Mouse (Mus musculus): Measurements from ENCODE around the gene Nup133.
A peak's percentile ranks its signal among the peaks of the same experiment; 100 is the strongest.
"Not testable (repeated sequence)": the region's sequence is repeated elsewhere in the genome, so short reads cannot be mapped to it uniquely, and the experiment has no call there.

Nup133 gene

GRCm38 (mm10) chr8:123948942-123949685 lies at the start of gene Nup133:
Nup133 (minus strand) TSS chr8:123949265.
- DNase-seq (ENCODE audit: low read depth, low spot score): peak; percentile 99

- no peak for DNase-seq (ENCODE audit: low read depth, low spot score)
These were observed 44.9 kb upstream of the Nup133 start for GRCm38 (mm10) chr8:123993997-123994396.

- DNase-seq (ENCODE audit: low read depth, low spot score): no peak
These were observed 44.5 kb upstream of the Nup133 start for GRCm38 (mm10) chr8:123993597-123993996.

- DNase-seq (ENCODE audit: low read depth, low spot score): no peak
These were observed 43.5 kb upstream of the Nup133 start for GRCm38 (mm10) chr8:123992587-123992986.

GRCm38 (mm10) chr8:123990277-123991049 lies 41.4 kb upstream of the Nup133 start:
- no peak for DNase-seq (ENCODE audit: low read depth, low spot score)

- no peak for DNase-seq (ENCODE audit: low read depth, low spot score)
These were observed 40.1 kb upstream of the Nup133 start for GRCm38 (mm10) chr8:123989128-123989527.

GRCm38 (mm10) chr8:123988605-123989038 lies 39.6 kb upstream of the Nup133 start:
- no peak for DNase-seq (ENCODE audit: low read depth, low spot score)

GRCm38 (mm10) chr8:123982826-123983400 lies 33.8 kb upstream of the Nup133 start, which contains the start of gene Abcb10:
Abcb10 (minus strand) TSS chr8:123983122.
- peak; percentile 70 for DNase-seq (ENCODE audit: low read depth, low spot score)

GRCm38 (mm10) chr8:123982291-123982793 lies 33.3 kb upstream of the Nup133 start:
- no peak for DNase-seq (ENCODE audit: low read depth, low spot score)

GRCm38 (mm10) chr8:123981674-123982073 lies 32.6 kb upstream of the Nup133 start:
- no peak for DNase-seq (ENCODE audit: low read depth, low spot score)

GRCm38 (mm10) chr8:123980239-123980638 lies 31.2 kb upstream of the Nup133 start:
- no peak for DNase-seq (ENCODE audit: low read depth, low spot score)

GRCm38 (mm10) chr8:123978926-123979325 lies 29.9 kb upstream of the Nup133 start:
- DNase-seq (ENCODE audit: low read depth, low spot score): no peak

GRCm38 (mm10) chr8:123978166-123978838 lies 29.2 kb upstream of the Nup133 start:
- no peak for DNase-seq (ENCODE audit: low read depth, low spot score)

GRCm38 (mm10) chr8:123977499-123977898 lies 28.4 kb upstream of the Nup133 start:
- no peak for DNase-seq (ENCODE audit: low read depth, low spot score)

- no peak for DNase-seq (ENCODE audit: low read depth, low spot score)
These were observed 24.4 kb upstream of the Nup133 start for GRCm38 (mm10) chr8:123973495-123973894.

GRCm38 (mm10) chr8:123966896-123967295 lies 17.8 kb upstream of the Nup133 start:
- DNase-seq (ENCODE audit: low read depth, low spot score): no peak

GRCm38 (mm10) chr8:123961371-123961770 lies 12.3 kb upstream of the Nup133 start:
- DNase-seq (ENCODE audit: low read depth, low spot score): no peak

- not testable (repeated sequence) for DNase-seq (ENCODE audit: low read depth, low spot score)
These were observed 11.5 kb upstream of the Nup133 start for GRCm38 (mm10) chr8:123960556-123960955.

GRCm38 (mm10) chr8:123960056-123960455 lies 11.0 kb upstream of the Nup133 start:
- no peak for DNase-seq (ENCODE audit: low read depth, low spot score)

- no peak for DNase-seq (ENCODE audit: low read depth, low spot score)
These were observed 10.4 kb upstream of the Nup133 start for GRCm38 (mm10) chr8:123959473-123959872.

GRCm38 (mm10) chr8:123958130-123958529 lies 9.1 kb upstream of the Nup133 start:
- no peak for DNase-seq (ENCODE audit: low read depth, low spot score)

- no peak for DNase-seq (ENCODE audit: low read depth, low spot score)
These were observed 5.2 kb upstream of the Nup133 start for GRCm38 (mm10) chr8:123954246-123954645.
